Mouse (Mus musculus) gastrocnemius, postnatal 25 days (tissue): ENCODE measurements around the gene Frrs1l. TPM values are rescaled to one million over a fixed set of nuclear protein-coding genes. Genes with fewer than 3 reads are reported as not detected.

Experiments
- DNase-seq: peaks from one replicate; pipeline ENCODE4 v3.0.0; 2022
- total RNA-seq, 2 experiments: library from RNA; stranded (reverse); gene quantifications; 1 replicate in 1 of 2; 2 replicates in 1 of 2; pipeline ENCODE4 v1.2.3; 2021

Gene Frrs1l
- total RNA-seq, 2 experiments from 2014 or later = not detected

GRCm38 (mm10) chr4:56965586-56966179, 24.5 kb downstream of the Frrs1l start:
- no peak for DNase-seq

DNA sequence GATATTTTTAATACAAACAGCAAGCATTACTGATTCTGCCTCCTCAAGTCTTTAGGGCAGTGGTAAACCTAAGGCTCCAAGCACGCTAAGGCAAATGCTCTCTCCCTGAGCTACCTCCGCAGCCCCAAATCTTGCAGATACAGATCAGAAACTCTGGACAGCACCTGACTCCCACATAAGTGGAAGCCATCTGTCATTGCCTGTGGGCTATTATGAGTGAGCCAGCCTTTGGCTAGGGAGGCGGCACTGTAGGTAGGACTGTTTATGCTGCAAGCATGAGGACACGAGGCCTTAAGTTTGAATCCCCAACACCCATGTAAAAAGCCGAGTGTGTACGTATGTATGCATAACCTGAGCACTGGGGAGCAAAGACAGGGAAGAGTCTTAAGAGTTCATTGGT, 26.5 kb downstream of the Frrs1l start:
- DNase-seq = no peak

DNA sequence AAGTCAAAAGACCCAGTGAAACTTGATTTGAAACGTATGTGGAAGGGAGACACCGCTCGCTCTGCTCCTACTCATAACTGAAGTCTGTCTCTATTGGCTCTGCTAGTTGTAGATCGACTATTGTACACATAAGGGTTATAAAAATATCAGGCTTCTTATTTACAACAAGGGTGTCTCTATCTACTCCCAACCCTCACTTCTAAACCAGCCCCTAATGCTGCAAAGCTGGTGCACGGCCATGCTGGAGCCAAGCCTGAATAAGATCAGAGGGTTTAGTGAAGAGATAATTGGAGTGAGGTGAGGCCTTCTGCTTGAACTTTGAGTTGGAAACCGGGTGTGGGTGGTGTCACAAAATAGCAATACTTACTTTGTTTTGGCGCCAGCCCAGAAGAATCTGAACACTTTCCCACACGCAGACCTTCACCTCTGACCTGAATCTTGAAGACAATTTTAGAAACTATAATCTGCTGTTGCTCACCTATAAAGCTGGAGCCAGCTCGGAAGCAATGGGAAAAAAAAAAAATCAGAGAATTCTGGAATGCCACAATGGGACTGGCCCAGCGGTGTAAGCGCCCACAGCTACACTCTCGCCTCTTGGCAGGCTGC, 28.8 kb downstream of the Frrs1l start:
- no peak for DNase-seq

GRCm38 (mm10) chr4:56957518-56957917, 32.7 kb downstream of the Frrs1l start:
- no peak for DNase-seq

- DNase-seq = no peak
These were observed 37.0 kb downstream of the Frrs1l start for GRCm38 (mm10) chr4:56953235-56953634.

DNA sequence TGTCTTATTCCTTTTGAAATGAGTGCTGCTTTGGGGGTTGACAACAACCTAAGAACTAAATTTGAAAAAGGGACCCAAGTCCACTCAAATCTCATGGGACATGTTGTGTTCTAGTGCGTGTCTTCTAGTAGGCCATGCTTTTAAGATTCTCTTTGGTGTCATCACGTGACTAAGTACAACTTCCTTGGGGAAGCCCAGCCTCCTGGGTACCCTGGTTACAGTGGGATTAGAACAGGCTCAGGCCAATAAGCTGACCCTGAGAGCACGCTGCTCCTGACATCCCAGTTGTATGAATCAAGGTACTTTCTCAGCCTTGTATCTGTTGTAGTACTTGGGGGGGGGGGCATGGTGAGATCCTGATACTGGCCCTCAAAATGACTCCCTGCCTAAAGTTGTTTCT, 38.5 kb downstream of the Frrs1l start:
- DNase-seq = no peak

DNA sequence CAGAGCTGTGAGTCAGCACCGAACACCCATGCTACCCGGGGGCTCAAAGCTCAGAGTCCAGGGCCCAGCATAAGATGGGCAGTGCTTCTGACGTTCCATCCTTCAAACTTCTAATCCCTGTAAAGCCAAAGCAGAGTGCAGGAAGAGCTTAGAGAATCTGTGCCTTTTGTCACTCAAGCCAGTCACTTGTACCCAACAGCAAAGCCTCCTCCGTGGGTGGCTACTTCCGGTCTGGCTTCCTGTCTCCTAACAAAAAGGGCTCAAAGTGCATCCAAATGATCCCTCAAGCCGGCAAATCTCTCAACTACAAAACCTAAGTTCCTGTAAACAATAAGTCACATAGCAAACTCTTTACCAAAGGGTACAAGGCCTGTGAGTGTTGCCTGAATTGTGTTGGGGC, 40.7 kb downstream of the Frrs1l start:
- no peak for DNase-seq

GRCm38 (mm10) chr4:56946641-56947640, 43.2 kb downstream of the Frrs1l start, which contains the start of gene Tmem245:
Gene Tmem245 (minus strand): TSS chr4:56947437.
- DNase-seq = peak; percentile 94

- no peak for DNase-seq
These were observed 44.0 kb downstream of the Frrs1l start for GRCm38 (mm10) chr4:56946180-56946579.

GRCm38 (mm10) chr4:56944286-56944685, 45.9 kb downstream of the Frrs1l start:
- peak; percentile 51 for DNase-seq

GRCm38 (mm10) chr4:56943258-56943657, 46.9 kb downstream of the Frrs1l start:
- DNase-seq = no peak

- DNase-seq = no peak
These were observed 47.6 kb downstream of the Frrs1l start for GRCm38 (mm10) chr4:56942567-56942966.

GRCm38 (mm10) chr4:56941481-56941880, 48.7 kb downstream of the Frrs1l start:
- no peak for DNase-seq

DNA sequence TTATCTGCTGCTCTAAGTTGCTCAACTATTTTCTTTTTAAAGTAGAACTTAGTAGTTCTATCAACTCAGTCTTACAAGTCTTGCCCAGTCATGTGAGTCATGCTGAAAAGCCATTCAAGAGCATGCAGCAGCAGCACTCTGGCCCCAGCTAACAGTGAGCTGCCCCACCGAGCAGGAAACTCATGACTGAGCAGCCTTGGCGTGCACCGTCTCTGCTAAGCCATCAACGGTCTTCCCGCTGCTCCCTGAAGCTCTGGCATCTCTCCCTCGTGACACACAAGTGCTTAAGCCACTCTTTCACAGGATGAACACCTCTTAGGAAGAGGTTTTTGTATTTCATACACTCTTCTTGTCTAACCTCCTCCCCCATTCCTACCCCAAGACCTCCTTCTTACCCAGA, 53.1 kb downstream of the Frrs1l start:
- DNase-seq = peak; percentile 21

- DNase-seq = no peak
These were observed 54.9 kb downstream of the Frrs1l start for GRCm38 (mm10) chr4:56935327-56935726.

DNA sequence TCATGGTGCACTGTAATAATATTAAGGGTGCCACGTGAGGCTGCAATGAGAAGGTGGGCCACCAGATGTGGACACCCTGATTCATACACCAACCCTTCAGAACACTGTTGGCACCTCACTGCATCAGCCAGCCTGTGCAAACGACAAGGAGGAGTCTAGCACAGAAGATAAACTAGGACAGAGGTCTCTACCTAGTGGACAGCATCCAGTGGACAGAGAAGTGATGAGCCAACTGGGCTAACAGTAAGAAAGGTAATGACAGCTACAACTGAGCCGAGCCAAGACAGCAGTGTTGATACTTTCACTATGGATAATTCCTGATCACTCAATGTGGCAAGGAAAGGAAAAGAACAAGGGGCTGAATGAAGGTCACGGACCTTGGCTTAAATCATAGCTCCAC, 57.0 kb downstream of the Frrs1l start:
- no peak for DNase-seq

DNA sequence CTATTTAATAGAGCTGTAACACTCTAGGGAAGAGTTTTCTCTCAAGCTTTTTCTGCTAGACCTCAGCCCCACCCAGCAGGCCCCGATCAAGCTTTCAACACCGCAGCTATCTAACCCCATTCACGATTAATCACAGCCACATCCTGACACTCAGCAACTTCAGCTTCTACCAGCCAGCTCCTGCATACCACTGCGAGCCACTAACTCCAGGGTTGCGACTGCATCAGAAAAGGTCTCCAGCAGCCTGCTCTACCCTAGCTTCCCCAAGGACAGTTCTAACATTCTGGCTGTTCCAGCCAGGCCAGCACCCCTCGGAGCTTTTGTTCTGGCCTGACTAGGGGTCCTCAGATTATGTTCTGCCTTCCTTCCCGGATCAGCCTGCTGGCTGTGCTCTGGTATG, 58.1 kb downstream of the Frrs1l start:
- no peak for DNase-seq

- DNase-seq = no peak
These were observed 59.9 kb downstream of the Frrs1l start for GRCm38 (mm10) chr4:56930312-56930711.

DNA sequence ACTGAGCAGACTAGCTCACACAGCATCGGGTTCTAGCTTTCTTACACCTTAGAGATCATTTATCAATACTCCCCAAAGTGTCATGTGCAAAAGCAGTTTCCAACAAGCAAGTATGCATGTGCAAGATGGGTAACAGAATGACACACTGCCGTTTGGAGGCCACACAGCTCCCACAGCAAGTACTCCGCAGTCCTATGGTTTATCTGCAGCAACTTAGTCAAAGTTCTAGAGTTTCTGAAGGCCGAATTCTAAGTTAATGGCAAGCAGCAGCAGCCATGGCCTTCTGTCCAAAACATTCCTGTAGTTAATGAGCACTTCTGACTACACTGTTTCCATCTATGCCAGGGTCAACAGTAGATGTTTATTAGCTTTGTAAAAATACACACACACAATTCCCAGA, 63.2 kb downstream of the Frrs1l start:
- no peak for DNase-seq

- DNase-seq = no peak
These were observed 68.0 kb downstream of the Frrs1l start for GRCm38 (mm10) chr4:56922229-56922628.

DNA sequence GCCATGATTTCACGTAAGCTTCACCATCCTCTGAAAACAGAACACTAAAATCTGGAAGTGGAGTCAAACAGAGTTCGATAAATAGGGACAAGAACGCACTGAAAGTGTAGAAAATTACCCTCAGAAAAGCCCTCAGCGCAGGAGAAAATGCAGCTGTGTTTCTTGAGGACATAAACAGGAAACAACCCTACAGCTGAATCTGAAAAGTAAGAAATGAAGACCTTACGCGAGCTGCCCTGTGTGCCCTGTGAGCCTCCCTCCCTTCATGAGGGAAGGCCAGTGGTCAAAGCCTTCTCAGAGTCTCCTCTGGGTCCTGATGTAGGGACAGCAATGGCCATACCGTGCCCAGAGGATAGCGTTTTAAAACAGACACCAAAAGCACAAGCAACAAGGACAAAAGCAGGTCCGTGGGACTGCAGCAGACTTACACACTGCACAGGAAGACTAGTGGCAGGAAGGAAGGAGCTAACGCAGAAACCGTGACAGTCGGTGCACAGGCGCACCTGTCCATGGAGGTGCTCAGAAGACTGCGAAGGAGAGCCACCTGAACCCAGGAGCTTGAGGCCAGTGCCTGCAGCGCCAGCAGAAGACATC, 74.4 kb downstream of the Frrs1l start:
- DNase-seq = no peak

GRCm38 (mm10) chr4:56914761-56915160, 75.4 kb downstream of the Frrs1l start:
- no peak for DNase-seq

GRCm38 (mm10) chr4:56914338-56914737, 75.9 kb downstream of the Frrs1l start:
- no peak for DNase-seq
